Mouse (Mus musculus): ENCODE measurements around the gene Dtx3l.

- TF ChIP-seq GATA1 (IDR thresholded peaks at IDR 0.05; ENCODE audit: low read length), result no peak
- no peak for TF ChIP-seq TAL1 (IDR thresholded peaks at IDR 0.05; ENCODE audit: low read length)
Measured at GRCm38 (mm10) chr16:35951216-35951615, 12.3 kb upstream of the Dtx3l start.
